Mouse (Mus musculus) bone marrow macrophage, adult 2 months (primary cell): Measurements from ENCODE around the gene Bach2. TPM values are rescaled to one million over a fixed set of nuclear protein-coding genes. Genes with fewer than 3 reads are reported as not detected.

Experiments
- H3K27ac ChIP-seq: 2 replicates; pipeline ENCODE4 v1.5.1; 2012; ENCODE audit warnings: low read depth, low read length; ENCODE audit not compliant: insufficient read depth
- H3K4me1 ChIP-seq: 2 replicates; pipeline ENCODE4 v1.6.1; 2012; ENCODE audit warnings: low read length; ENCODE audit not compliant: control insufficient read depth, insufficient read depth
- H3K4me3 ChIP-seq: 2 replicates; pipeline ENCODE4 v1.5.1; 2012; ENCODE audit warnings: mild to moderate bottlenecking, low read length, moderate library complexity; ENCODE audit not compliant: insufficient read depth
- CTCF ChIP-seq: IDR thresholded peaks from 2 replicates; pipeline ENCODE4 v1.5.1; 2012; ENCODE audit warnings: low read depth, mild to moderate bottlenecking, low read length, moderate library complexity
- POLR2A ChIP-seq: IDR thresholded peaks from 2 replicates; pipeline ENCODE4 v1.6.1; 2012; ENCODE audit warnings: mild to moderate bottlenecking, low read depth, low read length, borderline replicate concordance
- polyA plus RNA-seq: library from polyadenylated mRNA; stranded (reverse); fragments of >200 nt; gene quantifications from 2 replicates; pipeline ENCODE4 v1.2.4, GENCODE M21; 2012; ENCODE audit not compliant: missing spikeins, insufficient read depth, insufficient read length

Bach2 gene
- polyA plus RNA-seq, 1 experiment, result 1.4 TPM

- Histone ChIP-seq H3K27ac (peak overlapping the region; percentile 56), H3K4me3 (no peak overlapping the region), H3K4me1 (peaks cover 45% of the 10 kb centered on the region)
- TF ChIP-seq CTCF (no peak), POLR2A (no peak)
These were observed 322.3 kb downstream of the Bach2 start for GRCm38 (mm10) chr4:32560724-32561554.

GRCm38 (mm10) chr4:32561555-32562095 is 323.0 kb downstream of the Bach2 start:
- peaks cover 45% of the 10 kb centered on the region for H3K4me1 ChIP-seq
- TF ChIP-seq CTCF (0 out of 2 replicates have a peak, but pooled peaks have one; percentile 10), POLR2A (no peak)
- H3K27ac ChIP-seq, result no peak overlapping the region
- no peak overlapping the region for H3K4me3 ChIP-seq

GRCm38 (mm10) chr4:32562319-32563115 is 323.9 kb downstream of the Bach2 start:
- TF ChIP-seq CTCF, result no peak
- no peak for TF ChIP-seq POLR2A
- no peak overlapping the region for H3K27ac ChIP-seq
- peaks cover 45% of the 10 kb centered on the region for H3K4me1 ChIP-seq
- H3K4me3 ChIP-seq, result no peak overlapping the region

- peaks cover 51% of the 10 kb centered on the region for H3K4me1 ChIP-seq
- H3K27ac ChIP-seq, result peak overlapping the region; percentile 71
- no peak overlapping the region for H3K4me3 ChIP-seq
- TF ChIP-seq CTCF (no peak), POLR2A (no peak)
These were observed 325.8 kb downstream of the Bach2 start for GRCm38 (mm10) chr4:32564416-32564815.

GRCm38 (mm10) chr4:32564918-32565317 is 326.3 kb downstream of the Bach2 start:
- TF ChIP-seq CTCF (no peak), POLR2A (no peak)
- Histone ChIP-seq H3K4me1 (peaks cover 52% of the 10 kb centered on the region), H3K4me3 (no peak overlapping the region), H3K27ac (peak overlapping the region; percentile 71)

GRCm38 (mm10) chr4:32569054-32569453 is 330.4 kb downstream of the Bach2 start:
- Histone ChIP-seq H3K4me1 (peaks cover 39% of the 10 kb centered on the region), H3K27ac (peak overlapping the region; percentile 97), H3K4me3 (no peak overlapping the region)
- TF ChIP-seq CTCF (no peak), POLR2A (no peak)

GRCm38 (mm10) chr4:32569995-32570938 is 331.7 kb downstream of the Bach2 start:
- Histone ChIP-seq H3K27ac (peak overlapping the region; percentile 97), H3K4me3 (peak overlapping the region; percentile 43), H3K4me1 (peaks cover 36% of the 10 kb centered on the region)
- TF ChIP-seq CTCF, result 0 out of 2 replicates have a peak, but pooled peaks have one; percentile 6
- no peak for TF ChIP-seq POLR2A

GRCm38 (mm10) chr4:32570939-32571317 is 332.3 kb downstream of the Bach2 start:
- no peak for TF ChIP-seq POLR2A
- TF ChIP-seq CTCF, result no peak
- Histone ChIP-seq H3K4me1 (peaks cover 36% of the 10 kb centered on the region), H3K4me3 (peak overlapping the region; percentile 6), H3K27ac (peak overlapping the region; percentile 86)

- TF ChIP-seq POLR2A (no peak), CTCF (no peak)
- peak overlapping the region; percentile 6 for H3K4me3 ChIP-seq
- H3K4me1 ChIP-seq, result peaks cover 36% of the 10 kb centered on the region
- peak overlapping the region; percentile 86 for H3K27ac ChIP-seq
These were observed 332.8 kb downstream of the Bach2 start for GRCm38 (mm10) chr4:32571441-32571840.
